Mouse (Mus musculus) cortical plate, adult 2 months (tissue): ENCODE measurements at regions not wholly inside any gene's neighbourhood (a gene's known extent, or its start where the extent isn't known, plus 50 kb on each side); places are given as distances from the start of the nearest gene placed in this dataset.

Source experiments
- CTCF ChIP-seq: fragments of 200-500 bp; IDR thresholded peaks from 2 replicates; pipeline ENCODE4 v1.5.1; 2011; ENCODE audit warnings: mild to moderate bottlenecking, control low read depth, low read length; ENCODE audit not compliant: insufficient read depth; ENCODE audit errors: extremely low read depth
- POLR2A ChIP-seq: fragments of 200-500 bp; IDR thresholded peaks from 2 replicates; pipeline ENCODE4 v1.6.1; 2011; ENCODE audit warnings: mild to moderate bottlenecking, low read length, control low read depth; ENCODE audit not compliant: insufficient read depth; ENCODE audit errors: extremely low read depth

GRCm38 (mm10) chr8:39426770-39427169 lies 1248.1 kb upstream of the Adam24 start:
- TF ChIP-seq POLR2A: no peak
- no peak for TF ChIP-seq CTCF
